Mouse (Mus musculus): Measurements from ENCODE around the gene D5Ertd579e.

DNA sequence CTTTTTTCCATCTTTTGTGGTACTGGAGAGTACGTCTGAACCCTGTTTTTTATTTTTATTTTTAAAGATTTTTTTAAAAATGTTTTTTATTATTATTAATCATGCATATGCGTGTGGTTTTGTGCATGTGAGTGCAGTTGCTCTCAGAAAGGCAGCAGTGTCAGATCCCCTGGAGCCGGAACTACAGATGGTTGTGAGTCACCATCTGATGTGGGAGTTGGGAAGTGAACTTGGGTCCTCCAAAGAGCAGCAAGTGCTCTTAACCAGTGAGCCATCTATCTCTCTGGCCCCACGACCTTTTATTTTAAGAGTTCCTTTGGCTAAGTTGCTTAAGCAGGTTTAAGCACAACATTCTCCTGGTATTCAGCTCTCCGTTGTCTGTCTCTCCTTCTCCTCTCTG lies 99.6 kb downstream of the D5Ertd579e start:
- TF ChIP-seq CTCF (IDR thresholded peaks at IDR 0.05; ENCODE audit: low read depth, low read length) (no peak), POLR2A (IDR thresholded peaks at IDR 0.05; ENCODE audit: borderline replicate concordance, low read depth, low read length) (no peak)
